Mouse (Mus musculus): ENCODE data around the gene Ugt1a6a.
"Not testable (repeated sequence)": the region's sequence is repeated elsewhere in the genome, so short reads cannot be mapped to it uniquely, and the experiment has no call there.

The Ugt1a6a gene

GRCm38 (mm10) chr1:88134457-88135011, at the start of gene Ugt1a6a:
Gene Ugt1a6a (plus strand): TSS chr1:88134809.
- DNase-seq (ENCODE audit: low spot score in 2 of 2): not testable (repeated sequence)

DNA sequence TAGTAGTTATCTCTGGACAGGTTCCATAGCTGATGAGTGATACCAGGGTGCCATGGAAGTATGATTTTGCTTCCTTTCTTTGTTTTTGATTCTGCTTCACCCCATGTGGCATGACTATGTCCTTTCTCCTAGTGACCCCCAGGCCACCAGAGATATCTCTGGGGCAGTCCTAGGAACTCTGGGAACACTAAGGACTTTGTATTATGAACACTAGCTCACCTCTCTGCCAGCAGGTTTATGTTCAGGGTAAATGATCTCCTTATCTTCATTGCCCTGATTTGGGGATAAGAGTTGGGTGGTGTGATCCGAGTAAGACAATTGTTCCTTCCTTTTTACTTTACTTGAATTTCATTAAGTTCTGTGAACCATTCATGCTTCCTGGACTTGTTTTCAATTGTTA, 48.5 kb upstream of the Ugt1a6a start:
- no peak for DNase-seq (ENCODE audit: low spot score in 2 of 2)

DNA sequence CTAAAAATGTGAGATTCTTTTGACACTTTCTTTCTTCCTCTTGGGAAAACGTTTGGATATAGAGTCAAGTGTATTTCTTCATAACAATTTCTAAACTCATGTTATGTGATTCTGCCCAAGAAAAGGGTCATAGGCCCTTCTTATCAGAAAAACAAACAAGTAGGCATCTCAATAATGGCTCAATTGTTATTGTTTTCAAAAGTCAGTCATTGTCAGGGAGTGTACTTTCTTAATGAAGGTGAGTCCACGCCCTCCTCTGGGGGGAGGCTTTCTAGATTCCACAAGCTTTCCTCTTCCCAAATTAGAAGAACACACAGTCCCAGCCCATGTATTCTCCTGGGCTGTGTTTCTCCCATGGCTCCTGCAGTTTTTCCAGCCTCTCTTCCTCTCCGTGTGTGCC, 47.1 kb upstream of the Ugt1a6a start, which contains the start of gene Ugt1a8:
Ugt1a8 (plus strand) TSS at position 301 of the 400 bp plus-strand sequence.
- DNase-seq (ENCODE audit: low spot score in 2 of 2): no peak

GRCm38 (mm10) chr1:88092341-88092740, 42.3 kb upstream of the Ugt1a6a start:
- no peak for DNase-seq (ENCODE audit: low spot score in 2 of 2)

DNA sequence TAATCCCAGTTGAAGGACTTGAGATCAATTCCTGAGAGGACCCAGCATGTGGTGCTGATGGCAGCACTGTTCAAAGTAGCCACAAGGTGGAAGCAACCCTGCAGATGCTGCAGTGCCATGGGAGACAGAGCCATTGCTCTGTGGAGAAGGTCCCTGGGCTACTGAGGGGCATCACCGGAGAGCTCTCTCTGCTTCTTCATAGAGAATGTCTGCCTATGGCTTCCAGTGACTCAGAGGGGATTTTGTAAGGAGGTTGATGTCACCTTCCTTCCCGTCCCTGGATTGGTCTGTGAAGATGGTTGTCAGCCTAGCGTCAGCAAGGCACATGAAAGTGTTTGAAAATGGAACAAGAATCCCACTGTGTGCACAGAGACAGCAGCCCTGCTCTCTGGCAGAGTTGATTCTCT, 40.3 kb upstream of the Ugt1a6a start:
- not testable (repeated sequence) for DNase-seq (ENCODE audit: low spot score in 2 of 2)

DNA sequence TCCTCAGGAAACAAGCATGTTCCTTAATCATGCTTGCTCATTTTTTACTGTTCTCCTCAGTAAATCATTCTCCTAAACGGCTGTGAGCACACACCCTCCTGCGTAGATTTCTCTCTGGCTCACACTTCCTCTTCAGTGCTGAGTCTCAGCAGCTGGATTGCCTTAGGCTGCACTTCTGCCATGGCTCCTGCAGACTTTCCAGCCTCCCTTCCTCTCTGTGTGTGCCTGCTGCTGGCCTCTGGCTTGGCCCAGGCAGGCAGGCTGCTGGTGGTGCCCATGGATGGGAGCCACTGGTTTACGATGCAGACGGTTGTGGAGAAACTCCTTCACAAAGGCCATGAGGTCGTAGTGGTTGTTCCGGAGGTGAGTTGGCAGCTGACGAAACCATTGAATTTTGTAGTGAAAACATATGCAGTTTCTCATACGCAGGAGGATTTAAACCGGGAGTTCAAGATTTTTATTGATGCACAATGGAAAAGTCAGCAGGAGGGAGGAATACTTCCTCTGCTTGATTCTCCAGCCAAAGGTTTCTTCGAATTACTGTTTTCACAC, 39.6 kb upstream of the Ugt1a6a start, which contains the start of gene Ugt1a7c:
Ugt1a7c (plus strand) TSS at position 122 of the 552 bp plus-strand sequence.
- no peak for DNase-seq (ENCODE audit: low spot score in 2 of 2)

DNA sequence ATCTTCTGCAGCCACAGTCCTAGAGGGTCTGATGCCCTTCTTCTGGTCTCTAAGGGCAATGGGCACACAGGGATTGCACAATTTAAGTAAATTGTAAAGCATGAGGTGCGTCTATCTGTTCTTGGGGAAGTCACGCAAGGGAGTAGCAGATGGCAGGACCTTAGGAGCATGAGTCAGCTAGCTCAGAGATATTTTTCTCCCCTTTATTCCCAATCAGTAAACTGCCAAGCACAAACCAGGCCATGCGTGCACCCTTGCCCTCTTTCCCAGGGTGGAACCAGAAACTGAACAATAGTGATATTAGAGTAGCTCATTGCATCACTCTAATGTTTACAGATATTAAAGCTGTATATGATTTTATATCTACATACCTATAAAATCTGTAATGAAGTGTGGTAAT, 36.1 kb upstream of the Ugt1a6a start:
- DNase-seq (ENCODE audit: low spot score in 2 of 2): not testable (repeated sequence)

DNA sequence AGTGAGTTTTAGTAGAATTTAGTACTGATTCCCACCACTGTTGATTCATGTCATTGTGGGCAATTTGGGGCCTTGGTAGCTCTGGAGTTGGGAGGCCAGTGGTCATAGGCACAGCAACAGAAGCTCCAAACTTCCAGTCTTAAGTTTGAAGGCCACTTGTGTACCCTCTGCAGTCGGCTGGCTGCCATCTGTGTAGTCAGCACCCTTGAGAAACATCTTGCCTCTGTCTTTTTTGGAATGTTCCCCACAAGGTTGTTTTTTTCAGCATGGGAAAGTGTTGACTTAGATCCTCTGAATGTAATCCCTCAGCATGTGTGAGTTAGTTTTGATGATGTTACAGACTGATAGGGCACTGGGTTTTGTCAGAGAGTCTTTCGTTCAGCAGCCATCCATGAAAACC, 34.9 kb upstream of the Ugt1a6a start:
- DNase-seq (ENCODE audit: low spot score in 2 of 2): not testable (repeated sequence)

DNA sequence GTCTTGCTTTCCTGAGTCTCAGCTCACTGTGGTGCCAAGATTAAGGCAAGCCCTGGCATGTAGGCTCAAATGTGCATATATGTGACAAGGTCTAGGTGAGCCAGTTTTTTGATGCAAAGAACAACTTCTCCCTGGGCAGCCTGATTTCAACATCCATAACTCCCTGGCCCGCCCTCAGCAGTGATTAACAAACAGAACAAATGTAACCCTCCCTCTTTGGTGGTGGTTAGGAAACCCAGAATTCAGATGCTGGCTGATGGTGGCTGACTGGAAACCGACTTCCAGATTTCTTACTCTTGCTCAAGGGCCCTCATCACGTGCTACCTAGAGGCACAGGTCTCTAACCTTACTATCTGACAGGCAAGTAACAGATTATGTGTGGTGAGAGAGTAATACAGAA, 31.6 kb upstream of the Ugt1a6a start, which contains the start of gene Ugt1a6b:
Ugt1a6b (plus strand) TSS at position 234 of the 400 bp plus-strand sequence.
- DNase-seq (ENCODE audit: low spot score in 2 of 2): not testable (repeated sequence)

DNA sequence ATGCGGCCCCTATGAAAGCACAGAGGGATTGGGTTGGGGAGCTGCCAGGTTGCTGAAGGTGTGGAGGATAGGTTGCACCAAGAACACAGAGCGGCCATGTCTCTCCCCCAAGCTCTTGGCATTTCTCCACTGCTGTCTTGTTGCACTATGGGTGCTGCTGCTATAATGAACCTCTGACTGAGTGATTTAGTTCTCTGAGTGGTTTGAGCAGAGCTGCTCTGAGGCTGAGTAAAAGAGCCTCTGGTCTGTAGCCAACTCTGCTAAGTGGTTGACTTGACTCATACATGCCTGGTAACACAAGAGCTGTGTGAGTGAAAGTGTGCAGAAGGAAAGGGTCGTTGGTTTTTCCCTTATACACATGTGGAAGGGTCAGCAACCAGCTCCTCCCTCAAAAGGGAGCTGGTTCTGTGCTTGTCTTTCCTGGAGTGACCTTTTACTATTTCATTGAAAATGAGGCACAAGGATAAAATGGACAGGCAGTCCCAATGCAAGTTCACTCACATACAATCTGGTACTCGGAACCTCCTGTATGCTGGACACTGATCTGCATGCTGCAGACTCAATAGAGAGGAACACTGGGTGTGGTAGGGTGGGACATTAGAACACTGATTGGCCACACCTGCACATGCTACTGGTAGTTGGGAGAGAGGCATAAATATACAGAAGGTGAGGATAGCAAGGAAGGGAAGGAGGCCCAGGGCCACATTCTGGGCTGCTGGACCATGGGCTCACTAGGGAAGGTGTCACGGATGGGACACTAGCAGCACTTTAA, 30.7 kb upstream of the Ugt1a6a start:
- DNase-seq (ENCODE audit: low spot score in 2 of 2): not testable (repeated sequence)

- no peak for DNase-seq (ENCODE audit: low spot score in 2 of 2)
These were observed 29.8 kb upstream of the Ugt1a6a start for GRCm38 (mm10) chr1:88104667-88105430.

GRCm38 (mm10) chr1:88105656-88106055, 29.0 kb upstream of the Ugt1a6a start:
- no peak for DNase-seq (ENCODE audit: low spot score in 2 of 2)

- not testable (repeated sequence) for DNase-seq (ENCODE audit: low spot score in 2 of 2)
These were observed 25.5 kb upstream of the Ugt1a6a start for GRCm38 (mm10) chr1:88109027-88109557.

DNA sequence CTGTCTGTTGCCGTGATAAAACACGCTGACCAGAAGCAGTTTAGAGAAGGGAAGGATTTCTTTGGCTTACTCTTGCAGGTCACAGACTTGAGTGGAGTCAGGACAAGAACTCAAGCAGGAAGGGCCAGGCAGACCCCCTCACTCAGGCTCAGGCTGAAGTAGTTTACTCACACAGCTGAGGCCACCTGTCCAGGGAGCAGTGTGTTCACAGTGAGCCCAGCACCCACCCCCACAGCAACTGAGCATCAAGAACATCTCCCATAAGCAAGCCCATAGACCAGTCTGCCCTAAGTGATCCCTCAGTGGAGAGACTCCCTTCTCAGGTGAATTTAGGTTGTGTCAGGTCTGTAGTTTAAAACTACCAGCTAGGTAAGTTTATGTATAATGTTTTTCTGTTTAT, 25.0 kb upstream of the Ugt1a6a start:
- DNase-seq (ENCODE audit: low spot score in 2 of 2): not testable (repeated sequence)

GRCm38 (mm10) chr1:88112769-88113168, 21.8 kb upstream of the Ugt1a6a start:
- not testable (repeated sequence) for DNase-seq (ENCODE audit: low spot score in 2 of 2)

DNA sequence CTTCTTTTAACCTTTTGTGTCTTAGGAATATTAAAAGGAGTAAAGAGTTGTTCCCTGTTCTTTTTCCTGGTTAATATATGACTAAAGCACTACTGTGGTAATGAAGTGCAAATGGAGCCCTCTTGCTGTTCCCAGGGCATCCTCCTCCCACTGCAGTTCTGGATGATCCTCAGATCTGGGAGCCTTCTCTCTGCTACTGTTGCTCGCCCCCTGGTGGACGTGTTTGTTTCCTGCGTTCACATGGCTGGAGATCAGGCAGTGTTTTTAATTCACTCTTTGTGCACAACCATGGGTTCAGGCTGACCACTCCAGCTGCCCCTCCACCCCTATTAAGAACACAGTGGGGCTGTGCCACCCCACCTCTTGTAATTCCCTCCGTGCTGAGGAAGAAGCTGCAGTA, 14.1 kb upstream of the Ugt1a6a start:
- not testable (repeated sequence) for DNase-seq (ENCODE audit: low spot score in 2 of 2)

GRCm38 (mm10) chr1:88121521-88121920, 13.1 kb upstream of the Ugt1a6a start:
- not testable (repeated sequence) for DNase-seq (ENCODE audit: low spot score in 2 of 2)

DNA sequence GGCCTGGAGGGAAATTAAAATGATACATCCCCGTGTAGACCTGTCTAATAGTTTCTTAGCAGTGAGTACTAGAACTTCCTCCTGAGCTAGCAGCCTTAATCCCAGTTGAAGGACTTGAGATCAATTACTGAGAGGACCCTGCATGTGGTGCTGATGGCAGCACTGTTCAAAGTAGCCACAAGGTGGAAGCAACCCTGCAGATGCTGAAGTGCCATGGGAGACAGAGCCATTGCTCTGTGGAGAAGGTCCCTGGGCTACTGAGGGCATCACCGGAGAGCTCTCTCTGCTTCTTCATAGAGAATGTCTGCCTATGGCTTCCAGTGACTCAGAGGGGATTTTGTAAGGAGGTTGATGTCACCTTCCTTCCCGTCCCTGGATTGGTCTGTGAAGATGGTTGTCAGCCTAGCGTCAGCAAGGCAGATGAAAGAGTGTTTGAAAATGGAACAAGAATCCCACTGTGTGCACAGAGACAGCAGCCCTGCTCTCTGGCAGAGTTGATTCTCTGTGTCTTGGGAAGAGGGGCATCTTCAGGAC, 8.7 kb upstream of the Ugt1a6a start:
- DNase-seq (ENCODE audit: low spot score in 2 of 2): not testable (repeated sequence)

DNA sequence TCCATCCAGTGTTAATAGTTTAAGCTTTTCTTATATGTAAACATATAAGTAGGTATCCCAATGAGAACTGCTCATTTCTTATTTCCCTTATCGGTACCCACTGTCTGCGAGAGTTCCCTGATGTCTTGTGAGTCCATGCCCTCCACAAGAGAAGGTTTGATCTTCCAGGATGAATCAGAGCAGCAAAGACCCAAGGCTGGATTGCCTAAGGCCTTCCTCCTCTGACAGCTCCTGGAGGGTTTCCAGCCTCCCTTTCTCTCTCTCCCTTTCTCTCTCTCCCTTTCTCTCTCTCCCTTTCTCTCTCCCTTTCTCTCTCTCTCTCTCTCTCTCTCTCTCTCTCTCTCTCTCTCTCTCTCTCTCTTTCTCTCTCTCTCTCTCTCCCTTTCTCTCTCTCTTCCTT, 5.5 kb upstream of the Ugt1a6a start:
- not testable (repeated sequence) for DNase-seq (ENCODE audit: low spot score in 2 of 2)

DNA sequence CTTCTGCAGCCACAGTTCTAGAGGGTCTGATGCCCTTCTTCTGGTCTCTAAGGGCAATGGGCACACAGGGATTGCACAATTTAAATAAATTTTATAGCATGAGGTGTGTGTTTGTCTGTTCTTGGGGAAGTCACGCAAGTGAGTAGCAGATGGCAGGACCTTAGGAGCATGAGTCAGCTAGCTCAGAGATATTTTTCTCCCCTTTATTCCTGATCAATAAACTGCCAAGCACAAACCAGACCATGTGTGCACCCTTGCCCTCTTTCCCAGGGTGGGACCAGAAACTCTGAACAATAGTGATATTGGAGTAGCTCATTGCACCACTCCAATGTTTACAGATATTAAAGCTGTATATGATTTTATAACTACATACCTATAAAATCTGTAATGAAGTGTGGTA, 4.4 kb upstream of the Ugt1a6a start:
- not testable (repeated sequence) for DNase-seq (ENCODE audit: low spot score in 2 of 2)

DNA sequence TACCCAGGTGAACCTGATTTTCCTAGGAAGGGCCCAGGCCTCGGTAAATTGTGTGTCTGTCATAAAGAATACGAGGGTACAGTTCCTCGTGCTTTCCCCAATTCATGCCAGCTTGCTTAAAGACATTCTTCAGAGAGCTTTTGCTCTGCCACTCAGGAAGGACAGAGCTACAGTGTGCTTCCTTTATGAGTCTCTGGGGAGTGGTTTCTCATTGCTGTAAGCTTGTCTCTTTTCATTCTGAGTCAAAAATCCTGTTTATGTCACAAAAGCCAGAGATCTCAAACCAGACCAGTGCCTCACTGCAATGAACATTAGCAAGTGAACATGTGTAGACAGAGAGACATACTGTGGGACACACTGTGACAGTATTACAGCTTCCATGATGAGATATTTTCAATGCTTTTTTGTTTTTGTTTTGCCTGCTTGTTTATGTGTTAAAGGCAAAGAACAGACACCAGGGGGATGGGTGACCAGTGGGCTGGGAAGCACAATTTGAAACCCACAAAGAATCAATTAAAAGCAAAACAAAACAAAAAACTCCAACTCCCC, 627 bp upstream of the Ugt1a6a start:
- DNase-seq (ENCODE audit: low spot score in 2 of 2): no peak

Measured in cerebellum, postnatal 4 days (tissue).